Mouse (Mus musculus): ENCODE results near the gene Vmn1r201.

Vmn1r201 gene

GRCm38 (mm10) chr13:22471623-22472022 lies at the start of gene Vmn1r201:
Gene Vmn1r201 (plus strand): TSS chr13:22471923.
- DNase-seq: no peak

DNA sequence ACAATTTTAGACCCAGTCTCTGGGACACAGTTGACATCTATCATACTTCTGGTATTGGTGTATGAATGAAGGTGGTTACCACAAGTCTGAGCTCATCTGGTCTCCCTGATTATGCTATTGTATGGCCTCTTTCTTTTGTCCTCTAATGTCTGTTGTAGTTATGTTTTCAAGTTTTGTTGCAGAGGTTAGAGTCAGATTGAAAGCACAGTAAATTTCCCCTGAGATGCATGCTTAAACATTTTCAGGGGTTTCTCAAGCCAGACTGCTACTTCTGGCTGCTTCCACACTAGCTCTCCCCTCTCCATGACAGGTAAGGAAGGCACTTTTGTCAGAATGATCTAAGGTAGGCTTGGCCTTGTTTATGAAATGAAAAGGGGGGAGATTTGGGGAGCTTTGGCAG lies 16.6 kb upstream of the Vmn1r201 start:
- no peak for DNase-seq

GRCm38 (mm10) chr13:22502431-22502830 lies 30.7 kb downstream of the Vmn1r201 start:
- no peak for DNase-seq

DNA sequence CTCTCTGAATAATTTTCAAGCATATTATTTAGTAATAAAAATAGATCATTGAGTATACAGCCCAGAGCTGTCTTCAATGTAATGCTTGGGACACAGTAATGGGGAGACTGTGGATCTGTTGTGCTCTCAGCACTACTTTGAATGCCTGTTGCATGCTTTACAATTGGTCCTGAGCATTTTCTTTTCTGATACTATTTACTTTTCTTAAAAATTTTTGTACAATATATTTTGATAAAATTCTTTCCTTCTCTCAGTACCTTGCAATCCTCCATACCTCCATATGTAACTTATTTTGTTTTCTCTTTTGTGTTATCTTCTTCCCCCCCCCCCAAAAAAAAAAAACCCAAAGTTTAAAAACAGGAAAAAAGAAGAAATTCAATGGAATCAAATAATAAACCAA lies 33.6 kb downstream of the Vmn1r201 start, which contains the start of gene Vmn1r202:
Gene Vmn1r202 (minus strand): TSS at position 101 of the 400 bp plus-strand sequence.
- DNase-seq: no peak

DNA sequence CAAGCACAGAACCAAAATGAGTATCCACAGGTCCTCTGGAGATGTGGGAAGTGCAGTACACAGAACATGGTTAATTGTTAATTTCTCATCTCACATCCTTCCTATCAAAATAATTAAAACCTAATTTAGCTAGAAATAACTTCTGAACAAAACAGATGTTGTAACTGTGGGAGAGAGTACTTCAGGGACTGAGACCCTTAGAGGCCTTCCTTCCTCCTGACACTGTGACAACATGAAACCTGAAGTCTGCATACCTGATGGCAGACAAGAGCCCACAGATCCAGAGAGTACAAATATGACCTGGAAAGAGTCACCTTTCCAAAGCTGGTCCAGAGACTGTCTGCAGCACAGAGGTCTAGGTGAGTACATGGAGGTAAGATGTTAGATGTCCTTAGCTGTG lies 46.1 kb downstream of the Vmn1r201 start, which contains the start of gene Vmn1r203:
Gene Vmn1r203 (plus strand): TSS at position 301 of the 400 bp plus-strand sequence.
- no peak for DNase-seq

Data from B cell, adult 2 months (primary cell).